Mouse (Mus musculus) lung, postnatal 0 days (tissue): ENCODE results near the gene Rab31.

ENCODE experiments used
- CTCF ChIP-seq: IDR thresholded peaks from 2 replicates; pipeline ENCODE4 v1.5.1; 2016; ENCODE audit warnings: antibody characterized with exemption, mild to moderate bottlenecking
- EP300 ChIP-seq: IDR thresholded peaks from 2 replicates; pipeline ENCODE4 v1.6.1; 2016; ENCODE audit warnings: antibody characterized with exemption, mild to moderate bottlenecking, control low read depth

DNA sequence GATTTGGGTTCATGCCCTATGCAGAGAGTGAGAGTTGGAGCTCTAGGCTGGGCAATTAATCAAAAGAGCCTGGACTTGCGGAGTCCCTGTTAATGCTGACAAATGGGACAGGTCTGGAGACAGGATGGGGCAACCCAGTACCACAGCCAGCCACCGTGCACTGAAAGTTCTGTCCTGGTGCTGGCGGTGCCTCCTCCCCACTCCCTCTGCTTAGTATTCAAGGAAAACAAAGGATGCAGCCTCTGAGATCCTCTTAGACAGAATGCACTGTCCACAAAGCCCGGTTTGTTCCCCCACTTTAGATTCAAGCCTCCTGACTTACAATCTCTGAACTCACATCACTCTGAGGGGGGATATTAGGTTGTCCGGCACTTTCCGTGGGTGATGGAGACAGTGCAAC lies 26.2 kb downstream of the Rab31 start:
- TF ChIP-seq EP300 = no peak
- no peak for TF ChIP-seq CTCF
